Mouse (Mus musculus): Measurements from ENCODE around the gene Pmepa1. TPM values are rescaled to one million over a fixed set of nuclear protein-coding genes. Genes with fewer than 3 reads are reported as not detected.

Pmepa1 gene
- 12.8 and 28.9 TPM in 2 replicates for polyA plus RNA-seq (2012; ENCODE audit: low replicate concordance)

DNA sequence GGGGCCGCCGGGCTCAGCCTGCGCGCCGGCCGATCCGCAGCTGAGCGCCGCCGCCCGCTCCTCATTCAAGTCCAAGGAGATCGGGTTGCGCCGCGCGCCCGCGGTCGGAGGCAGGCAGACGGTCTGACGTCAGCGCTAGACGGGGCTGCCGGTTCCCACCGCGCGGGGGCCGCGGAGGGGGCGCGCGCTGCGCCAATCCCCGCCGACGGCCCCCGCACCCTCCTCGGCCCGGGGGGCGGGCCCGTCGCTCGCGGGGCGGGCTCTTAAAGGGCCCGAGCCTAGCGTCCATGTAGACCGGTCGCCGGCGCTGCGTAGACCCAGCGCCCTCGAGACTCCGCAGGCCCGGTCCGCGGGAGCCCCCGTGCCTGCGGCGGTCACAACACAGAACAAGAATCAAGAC is at the start of gene Pmepa1:
Pmepa1 (minus strand) TSS at position 125 of the 400 bp plus-strand sequence.

DNA sequence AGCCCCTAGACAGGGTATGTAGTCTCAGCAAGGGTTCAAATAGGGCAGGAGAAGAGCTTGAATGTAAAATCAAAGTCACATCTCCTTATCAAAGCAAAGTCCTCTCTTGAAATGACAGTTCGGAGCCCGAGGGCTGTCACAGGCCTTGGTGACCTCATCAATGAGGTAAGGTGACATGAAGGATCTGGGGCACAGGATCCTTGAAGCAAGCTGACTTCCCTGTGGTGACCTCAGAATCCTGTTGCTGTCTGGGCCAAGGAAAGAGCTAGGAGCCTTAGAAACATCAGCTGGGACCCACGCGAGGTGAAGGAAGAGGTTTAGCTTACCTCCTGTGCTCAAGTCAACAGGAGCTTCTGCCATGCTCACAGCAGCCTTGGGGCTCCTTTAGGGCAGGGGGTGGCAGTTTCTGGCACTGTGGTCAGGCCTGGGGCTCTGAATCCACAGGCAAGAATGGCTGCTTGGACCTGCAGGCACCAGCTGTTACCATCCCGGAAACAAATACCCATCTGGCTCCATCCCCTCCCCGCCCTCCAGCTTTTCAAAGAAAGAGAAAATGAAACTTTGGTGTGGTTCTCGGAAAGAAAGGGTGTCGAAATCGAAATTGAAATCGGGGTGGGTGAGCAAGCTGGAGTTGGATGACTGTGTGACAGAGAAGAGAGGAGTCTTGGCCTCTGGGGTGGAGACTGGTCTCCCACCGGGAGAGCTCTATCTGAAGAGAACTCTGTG is 57.8 kb downstream of the Pmepa1 start, which contains the start of gene Zbp1:
Zbp1 (minus strand) TSS at position 508 of the 726 bp plus-strand sequence.

Other genes starting within 250 kb of the Pmepa1 start
- gene Ctcfl, start 157.0 kb downstream of the Pmepa1 start, polyA plus RNA-seq (2012; ENCODE audit: low replicate concordance) = not detected in 2 replicates
- not detected in 2 replicates for gene Pck1, start 123.5 kb downstream of the Pmepa1 start, polyA plus RNA-seq (2012; ENCODE audit: low replicate concordance)
- 1.6 and 3.8 TPM in 2 replicates for gene Zbp1, start 57.6 kb downstream of the Pmepa1 start, polyA plus RNA-seq (2012; ENCODE audit: low replicate concordance)
- gene 1700021F07Rik, start 246.1 kb upstream of the Pmepa1 start, polyA plus RNA-seq (2012; ENCODE audit: low replicate concordance) = not detected in 2 replicates